ENCODE assay signal across 24 mouse cellular contexts in the genomic region with DNA sequence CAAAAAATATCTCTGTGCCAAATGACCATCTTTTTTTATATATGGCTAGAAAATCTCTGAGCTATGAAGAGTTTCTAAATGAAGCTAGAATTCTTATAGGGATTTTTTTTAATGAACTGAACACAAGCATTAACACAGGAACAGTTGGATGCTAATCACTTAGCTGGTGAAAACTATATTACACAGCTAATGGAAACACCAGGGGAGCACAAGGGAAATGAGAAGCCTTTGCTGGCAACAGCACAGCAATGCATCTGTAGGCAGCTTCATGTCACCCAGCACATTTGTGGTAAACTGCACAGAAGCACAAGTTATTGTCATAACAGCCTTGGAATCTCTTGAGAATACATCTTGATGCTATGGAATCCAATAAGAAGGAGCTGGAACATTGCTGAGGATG.
"Had no signal": no experiment of that assay in that cellular context is flagged by ENCODE, and none has a peak within 500 bp of the region (broad histone marks: within the 10 kb centered on the region; RNA-seq: fewer than 3 reads in every experiment).

No protein-coding gene starts in this region.

- H3K4me3 ChIP-seq: layer of hippocampus, adult 2 months; limb, embryonic 10.5 days; limb, embryonic 13.5 days; liver, embryonic 12.5 days; liver, embryonic 15.5 days; lung, embryonic 15.5 days; midbrain, embryonic 12.5 days; midbrain, embryonic 15.5 days; myocyte; stomach, embryonic 15.5 days had no signal

- H3K9me3 ChIP-seq: limb, embryonic 10.5 days; limb, embryonic 13.5 days; liver, embryonic 12.5 days; lung, embryonic 15.5 days; midbrain, embryonic 12.5 days; midbrain, embryonic 15.5 days; stomach, embryonic 15.5 days had no signal

- DNase-seq: kidney, adult 18-20 months; kidney, postnatal 25 days; layer of hippocampus, adult 9-11 months; layer of hippocampus, postnatal 36 days; liver; lung, adult 18-20 months; lung, postnatal 14 days; lung, postnatal 4 days; retina, postnatal 1 day; right cerebral cortex, postnatal 25 days; spleen, adult 18-20 months; thymus, postnatal 25 days had no signal

- H3K27me3 ChIP-seq: limb, embryonic 13.5 days; liver, embryonic 12.5 days; liver, embryonic 15.5 days; lung, embryonic 15.5 days; midbrain, embryonic 12.5 days; midbrain, embryonic 15.5 days; stomach, embryonic 15.5 days had no signal

- ATAC-seq: intestine, embryonic 16.5 days; liver, embryonic 12.5 days; midbrain, embryonic 15.5 days had no signal

- H3K4me2 ChIP-seq: limb, embryonic 13.5 days; liver, embryonic 12.5 days; liver, embryonic 15.5 days; lung, embryonic 15.5 days; midbrain, embryonic 12.5 days; midbrain, embryonic 15.5 days; stomach, embryonic 15.5 days had no signal

- H3K27ac ChIP-seq: kidney, postnatal 0 days; layer of hippocampus, adult 2 months; limb, embryonic 10.5 days; limb, embryonic 13.5 days; liver, embryonic 12.5 days; liver, embryonic 15.5 days; lung, embryonic 15.5 days; midbrain, embryonic 12.5 days; midbrain, embryonic 15.5 days; stomach, embryonic 15.5 days had no signal

- H3K4me1 ChIP-seq: limb, embryonic 10.5 days; limb, embryonic 13.5 days; liver, embryonic 12.5 days; liver, embryonic 15.5 days; lung, embryonic 15.5 days; midbrain, embryonic 12.5 days; midbrain, embryonic 15.5 days; stomach, embryonic 15.5 days had no signal

- H3K9ac ChIP-seq: limb, embryonic 13.5 days; liver, embryonic 12.5 days; liver, embryonic 15.5 days; lung, embryonic 15.5 days; midbrain, embryonic 12.5 days; midbrain, embryonic 15.5 days; stomach, embryonic 15.5 days had no signal

- H3K36me3 ChIP-seq: limb, embryonic 10.5 days; limb, embryonic 13.5 days; liver, embryonic 12.5 days; liver, embryonic 15.5 days; lung, embryonic 15.5 days; midbrain, embryonic 12.5 days; midbrain, embryonic 15.5 days; stomach, embryonic 15.5 days had no signal
